Mouse (Mus musculus): ENCODE results near the gene Sept9.

DNA sequence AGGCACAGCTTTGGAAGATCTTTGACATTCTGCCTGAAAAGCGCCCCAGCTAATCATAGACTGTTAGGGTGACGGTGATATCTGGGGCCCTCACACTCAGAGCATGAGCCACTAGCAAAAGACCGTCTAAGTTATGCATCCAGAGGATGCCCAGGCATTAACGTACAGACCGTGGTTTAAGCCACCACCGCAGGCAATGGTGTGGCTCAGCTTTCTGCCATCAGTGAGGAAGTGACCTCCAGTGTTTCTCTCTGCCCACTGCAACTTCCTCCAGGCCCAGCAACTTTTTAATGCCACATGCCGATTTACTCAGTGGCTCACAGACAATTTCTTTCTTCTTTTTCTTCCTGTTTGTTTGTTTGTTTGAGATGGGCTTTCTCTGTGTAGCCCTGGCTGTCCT, 2.8 kb upstream of the Sept9 start:
- TF ChIP-seq CTCF (IDR thresholded peaks at IDR 0.05; ENCODE audit: low read depth, low read length) (no peak), TAL1 (conservative IDR thresholded peaks at IDR 0.05; ENCODE audit: low read depth, low read length) (no peak), GATA1 (IDR thresholded peaks at IDR 0.05; ENCODE audit: borderline replicate concordance, low read length) (no peak), POLR2AphosphoS5 (IDR thresholded peaks at IDR 0.05; ENCODE audit: insufficient replicate concordance, low read depth, low read length) (no peak), GATA2 (IDR thresholded peaks at IDR 0.05; ENCODE audit: borderline replicate concordance, low read depth, low read length) (no peak)

Data from G1E (cell line).